Mouse (Mus musculus) midbrain, embryonic 14.5 days (tissue): ENCODE results near the gene Abcc4. TPM values are rescaled to one million over a fixed set of nuclear protein-coding genes. Genes with fewer than 3 reads are reported as not detected.

Source experiments
- ATAC-seq: fragments of 200-750 bp; cut with Nextera tagmentation; 2 replicates; pipeline ENCODE4 v1.8.0; 2017; ENCODE audit warnings: moderate number of reproducible peaks, moderate library complexity; ENCODE audit not compliant: low FRiP score, low TSS enrichment
- DNase-seq: peaks from one replicate; pipeline ENCODE4 v3.0.0-alpha.2; 2015
- H3K27ac ChIP-seq: fragments of 300-500 bp; sonication (generic); replicated peaks from 2 replicates; pipeline ENCODE4 v1.5.1; 2014; ENCODE audit warnings: mild to moderate bottlenecking, low read depth, low read length, moderate library complexity
- H3K27me3 ChIP-seq: fragments of 300-500 bp; sonication (generic); 2 replicates; pipeline ENCODE4 v1.6.1; 2014; ENCODE audit warnings: low read length, control low read depth, mixed read lengths; ENCODE audit not compliant: control insufficient read depth, insufficient read depth
- H3K36me3 ChIP-seq: fragments of 300-500 bp; sonication (generic); 2 replicates; pipeline ENCODE4 v1.6.1; 2014; ENCODE audit warnings: low read length, control low read depth; ENCODE audit not compliant: control insufficient read depth, insufficient read depth
- H3K4me1 ChIP-seq: fragments of 300-500 bp; sonication (generic); 2 replicates; pipeline ENCODE4 v1.6.1; 2014; ENCODE audit warnings: mild to moderate bottlenecking, antibody characterized with exemption, low read length, control low read depth; ENCODE audit not compliant: control insufficient read depth, insufficient read depth
- H3K4me2 ChIP-seq: fragments of 300-500 bp; sonication (generic); 2 replicates; pipeline ENCODE4 v1.6.1; 2014; ENCODE audit warnings: mild to moderate bottlenecking, low read length, moderate library complexity
- H3K4me3 ChIP-seq: fragments of 300-500 bp; sonication (generic); replicated peaks from 2 replicates; pipeline ENCODE4 v1.5.1; 2014; ENCODE audit warnings: low read depth, low read length
- H3K9ac ChIP-seq: fragments of 300-500 bp; sonication (generic); replicated peaks from 2 replicates; pipeline ENCODE4 v1.6.1; 2014; ENCODE audit warnings: mild to moderate bottlenecking, low read length, moderate library complexity
- H3K9me3 ChIP-seq: fragments of 300-500 bp; sonication (generic); 2 replicates; pipeline ENCODE4 v1.6.1; 2016; ENCODE audit warnings: low read length, control low read depth, mixed read lengths; ENCODE audit not compliant: control insufficient read depth
- WGBS: fragments of 180-500 bp; shearing (Covaris S2); extraction: QIAGEN DNeasy Blood & Tissue Kit; methylation state at CpG from one replicate; pipeline ENCODE4 v1.1.7; 2014; 5-methylcytosine and 5-hydroxymethylcytosine counted together
- polyA plus RNA-seq: library from polyadenylated mRNA; unstranded; fragments of >200 nt; fragmentation: Nextera tagmentation; extraction: Ambion mirVana; gene quantifications from 2 replicates; pipeline ENCODE4 v1.2.1, GENCODE M21; 2014

The Abcc4 gene
- polyA plus RNA-seq, 1 experiment from 2014 or later, result 2.1 TPM

DNA sequence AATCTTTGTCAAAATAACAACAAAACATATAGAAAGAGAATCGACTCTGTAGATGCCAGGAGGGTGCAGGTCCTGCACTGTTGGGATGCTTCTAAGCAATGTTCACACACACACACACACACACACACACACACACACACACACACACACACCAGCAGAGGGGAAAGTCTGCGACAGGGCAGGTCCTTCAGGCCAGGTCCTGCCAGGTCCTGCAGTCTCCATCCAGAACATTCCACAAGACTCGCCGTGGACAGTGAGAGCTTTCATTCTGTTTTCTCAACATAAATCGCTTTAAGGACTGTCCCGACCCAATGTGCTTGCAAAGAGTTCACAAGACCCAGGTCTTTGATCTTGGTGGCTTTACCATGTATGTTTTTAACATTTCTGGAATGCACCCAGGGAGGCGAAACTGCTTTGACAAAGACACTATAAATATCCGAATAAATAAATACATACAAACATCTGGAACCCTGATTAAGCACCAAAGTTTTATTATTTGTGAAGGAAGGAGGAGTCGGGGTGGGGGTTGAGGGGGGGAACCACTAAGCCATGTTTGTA lies 133.3 kb downstream of the Abcc4 start:
- H3K9me3 ChIP-seq, result no peaks in the 10 kb centered on the region
- 90% methylated on average over 9 of the region's 9 CpGs for WGBS
- DNase-seq, result no peak

DNA sequence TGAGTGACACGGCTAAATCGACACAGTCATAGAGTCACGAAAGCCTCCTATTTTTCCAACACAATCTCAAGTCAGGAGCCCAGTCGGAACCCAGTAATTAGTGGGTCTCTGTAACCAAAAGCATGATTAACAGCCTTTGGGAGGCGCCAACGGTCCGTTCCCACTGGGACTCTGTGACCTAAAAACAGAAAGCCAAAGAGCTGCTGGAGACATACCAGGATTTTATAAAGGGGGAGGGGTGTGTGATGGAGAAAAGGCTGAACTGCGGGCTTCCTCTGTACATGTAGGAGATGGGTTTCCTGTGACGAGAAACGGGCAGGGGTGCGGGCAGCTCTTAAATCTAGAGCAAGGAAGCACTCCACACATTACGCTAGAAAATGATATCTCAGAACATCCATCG lies 136.4 kb downstream of the Abcc4 start:
- no peak overlapping the region for H3K4me2 ChIP-seq
- 95% methylated on average over 13 of the region's 13 CpGs for WGBS
- no peak overlapping the region for H3K27ac ChIP-seq
- no peaks in the 10 kb centered on the region for H3K36me3 ChIP-seq
- no peaks in the 10 kb centered on the region for H3K9me3 ChIP-seq
- 0 out of 2 replicates have a peak, but pooled peaks cover 3% of the 10 kb centered on the region for H3K27me3 ChIP-seq
- H3K9ac ChIP-seq, result no peak overlapping the region
- peaks cover 10% of the 10 kb centered on the region for H3K4me1 ChIP-seq
- DNase-seq (no peak), ATAC-seq (no peak)
- H3K4me3 ChIP-seq, result no peak overlapping the region

More for the DNA sequence above, 133.3 kb downstream of the Abcc4 start:
- H3K4me2 ChIP-seq, result no peak overlapping the region
- H3K36me3 ChIP-seq, result no peaks in the 10 kb centered on the region
- H3K4me3 ChIP-seq, result no peak overlapping the region
- ATAC-seq, result no peak
- H3K27ac ChIP-seq, result no peak overlapping the region
- no peak overlapping the region for H3K9ac ChIP-seq
- peaks cover 5% of the 10 kb centered on the region for H3K4me1 ChIP-seq
- no peaks in the 10 kb centered on the region for H3K27me3 ChIP-seq

DNA sequence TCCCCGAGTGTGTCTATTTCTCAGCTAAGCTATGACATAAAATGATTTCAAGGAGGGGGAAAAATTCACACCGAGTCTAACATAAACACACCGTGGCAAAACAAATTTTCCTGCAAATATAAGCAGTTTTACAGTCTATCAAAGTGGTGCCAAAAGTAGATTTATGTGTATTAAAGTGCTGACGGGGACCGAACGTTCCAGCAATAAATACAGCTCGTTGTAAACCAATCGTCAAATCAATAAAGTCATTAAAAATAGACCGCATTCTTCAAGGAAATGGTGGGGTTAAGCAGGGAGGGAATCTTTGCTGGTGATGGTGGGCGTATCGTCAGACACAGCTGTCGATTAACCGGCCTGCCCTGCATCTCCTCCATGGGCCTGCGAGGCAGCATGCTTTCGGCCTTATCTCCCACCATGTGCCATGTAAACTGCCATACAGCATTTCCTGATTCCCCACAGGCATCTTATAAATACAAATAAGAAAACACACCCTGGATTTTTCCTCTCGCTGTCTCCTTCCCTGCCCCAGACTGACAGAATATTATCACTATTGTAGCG lies 137.8 kb downstream of the Abcc4 start:
- Histone ChIP-seq H3K4me3 (no peak overlapping the region), H3K36me3 (no peaks in the 10 kb centered on the region), H3K27ac (no peak overlapping the region), H3K27me3 (0 out of 2 replicates have a peak, but pooled peaks cover 3% of the 10 kb centered on the region), H3K9ac (no peak overlapping the region), H3K4me2 (no peak overlapping the region), H3K9me3 (no peaks in the 10 kb centered on the region), H3K4me1 (peaks cover 10% of the 10 kb centered on the region)
- DNase-seq (no peak), ATAC-seq (no peak)
- WGBS, result 65% methylated on average over 17 of the region's 17 CpGs

DNA sequence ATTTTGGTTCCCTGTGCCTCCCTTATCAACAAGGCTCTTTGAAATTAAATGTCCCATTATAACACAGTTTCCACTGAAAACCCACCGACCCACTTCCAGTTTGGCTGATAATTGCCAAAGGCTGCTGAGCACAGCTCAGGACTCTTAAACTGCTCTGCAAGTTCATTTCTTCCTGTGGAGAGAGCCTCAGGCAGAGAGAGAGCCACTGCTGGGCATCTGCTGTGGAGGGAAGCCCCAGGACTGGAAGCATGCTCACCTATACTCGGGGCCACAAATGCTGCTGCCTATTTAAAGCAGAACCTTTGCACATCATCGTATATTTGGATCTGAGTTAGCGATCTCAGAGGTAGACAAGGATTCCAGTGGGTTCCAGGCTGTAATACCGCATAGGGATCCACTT lies 139.2 kb downstream of the Abcc4 start:
- Histone ChIP-seq H3K9me3 (no peaks in the 10 kb centered on the region), H3K9ac (no peak overlapping the region), H3K36me3 (no peaks in the 10 kb centered on the region), H3K27ac (0 out of 2 replicates have a peak overlapping the region, but pooled peaks have one; percentile 26), H3K4me1 (peaks cover 10% of the 10 kb centered on the region), H3K4me2 (no peak overlapping the region; the same call in 1 of the 2 replicates), H3K4me3 (no peak overlapping the region), H3K27me3 (0 out of 2 replicates have a peak, but pooled peaks cover 3% of the 10 kb centered on the region)
- DNase-seq, result no peak
- WGBS, result 81% methylated on average over 5 of the region's 5 CpGs
- ATAC-seq, result no peak

DNA sequence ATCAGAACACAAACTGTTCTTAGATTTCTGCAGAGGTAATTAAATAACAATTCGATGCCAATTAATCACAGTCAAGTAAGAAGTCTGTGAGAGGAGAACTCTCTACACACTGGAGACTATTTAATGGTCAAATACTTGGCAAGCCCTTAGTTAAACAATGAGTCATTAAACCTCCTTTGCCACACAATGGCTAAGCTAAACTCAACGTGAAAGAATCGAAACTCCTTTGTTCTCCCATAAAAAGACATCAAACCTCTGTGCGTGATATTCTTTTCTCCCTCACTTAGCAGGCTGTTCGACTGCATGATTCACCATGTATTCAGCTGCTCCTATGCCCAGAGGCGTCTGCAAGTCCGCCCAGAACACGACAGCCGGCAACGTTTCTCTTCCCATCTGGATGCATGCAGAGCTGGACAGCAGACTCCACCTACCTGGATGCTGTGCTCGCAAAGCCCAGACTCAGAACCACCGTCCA lies 139.8 kb downstream of the Abcc4 start:
- Histone ChIP-seq H3K4me2 (peak overlapping the region; percentile 23), H3K9ac (no peak overlapping the region), H3K27ac (no peak overlapping the region), H3K36me3 (no peaks in the 10 kb centered on the region), H3K4me1 (peaks cover 10% of the 10 kb centered on the region), H3K4me3 (no peak overlapping the region), H3K9me3 (no peaks in the 10 kb centered on the region), H3K27me3 (0 out of 2 replicates have a peak, but pooled peaks cover 3% of the 10 kb centered on the region)
- DNase-seq (peak; percentile 63), ATAC-seq (no peak)
- 19% methylated on average over 12 of the region's 12 CpGs for WGBS

DNA sequence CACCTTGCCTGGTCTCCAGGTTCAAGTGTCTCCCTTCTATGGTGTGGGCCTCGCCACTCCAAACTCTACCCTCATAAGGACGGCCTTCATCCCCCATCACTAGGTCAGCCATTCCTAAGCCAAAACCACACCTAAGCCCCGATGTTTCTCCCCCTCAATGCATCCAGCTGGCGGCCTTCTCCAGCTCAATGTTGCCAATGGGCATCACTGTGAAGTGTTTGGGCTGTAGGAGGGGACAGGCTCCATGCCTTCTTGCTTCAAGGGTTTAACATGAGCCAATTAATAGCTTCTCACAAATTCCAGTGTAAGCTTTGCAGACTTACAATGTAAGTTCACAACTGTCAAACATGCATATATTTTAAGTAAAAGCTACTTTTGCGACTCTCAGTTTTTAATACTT lies 140.3 kb downstream of the Abcc4 start:
- Histone ChIP-seq H3K9ac (no peak overlapping the region), H3K27ac (no peak overlapping the region), H3K4me3 (no peak overlapping the region), H3K4me1 (peaks cover 10% of the 10 kb centered on the region), H3K4me2 (no peak overlapping the region), H3K27me3 (0 out of 2 replicates have a peak, but pooled peaks cover 3% of the 10 kb centered on the region), H3K36me3 (no peaks in the 10 kb centered on the region), H3K9me3 (no peaks in the 10 kb centered on the region)
- 95% methylated on average over 5 of the region's 5 CpGs for WGBS
- no peak for ATAC-seq
- DNase-seq, result no peak

DNA sequence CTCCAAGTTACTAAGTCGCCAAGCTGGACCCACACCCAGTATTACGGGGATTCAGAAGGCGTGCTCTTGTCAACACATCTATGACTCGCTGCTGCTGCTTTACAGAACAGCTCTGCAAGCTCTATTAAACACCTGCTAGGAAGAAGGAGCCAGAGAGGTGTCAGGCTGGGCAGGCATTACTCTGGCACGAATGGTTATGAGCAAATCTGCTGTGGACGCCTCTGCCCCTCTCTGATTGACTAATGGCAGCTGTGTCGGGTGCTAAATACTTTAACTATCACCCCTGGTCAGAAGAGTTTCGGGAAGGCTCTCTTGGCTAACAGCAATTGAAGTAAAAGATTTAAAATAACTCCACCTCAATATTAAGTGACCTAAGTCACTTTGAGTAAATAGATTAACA lies 142.4 kb downstream of the Abcc4 start:
- H3K27ac ChIP-seq, result no peak overlapping the region
- WGBS, result 93% methylated on average over 8 of the region's 8 CpGs
- H3K27me3 ChIP-seq, result 0 out of 2 replicates have a peak, but pooled peaks cover 3% of the 10 kb centered on the region
- peaks cover 7% of the 10 kb centered on the region for H3K4me1 ChIP-seq
- ATAC-seq, result no peak
- H3K9me3 ChIP-seq, result no peaks in the 10 kb centered on the region
- H3K4me2 ChIP-seq, result no peak overlapping the region
- no peak overlapping the region for H3K9ac ChIP-seq
- H3K4me3 ChIP-seq, result no peak overlapping the region
- H3K36me3 ChIP-seq, result no peaks in the 10 kb centered on the region
- DNase-seq, result no peak

DNA sequence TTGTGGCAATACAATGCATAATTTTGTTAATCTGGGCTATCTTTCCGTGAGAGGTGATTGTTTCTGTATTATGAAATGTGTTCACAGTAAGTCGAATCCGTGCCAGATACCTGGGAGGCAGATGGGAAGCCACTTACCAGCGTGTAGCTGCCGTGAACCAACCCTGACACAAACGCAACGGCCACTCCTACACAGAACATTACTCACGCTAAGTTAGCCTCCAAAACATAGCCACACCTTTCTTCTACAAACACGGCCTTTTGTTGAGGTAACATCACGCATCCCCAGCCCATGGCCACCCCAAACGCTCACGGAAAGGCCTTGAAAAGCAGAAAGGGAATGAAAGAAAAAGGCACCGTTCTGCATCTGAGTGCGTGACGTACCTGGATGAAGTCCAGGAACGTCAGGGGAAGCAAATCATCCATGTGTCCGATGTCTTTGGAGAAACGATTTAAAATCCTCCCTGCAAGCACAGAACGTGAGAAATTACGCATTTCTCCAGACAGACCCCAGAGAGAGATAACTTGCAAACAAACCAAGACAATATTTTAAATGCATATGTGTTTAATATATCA lies 153.0 kb downstream of the Abcc4 start:
- Histone ChIP-seq H3K9me3 (no peaks in the 10 kb centered on the region), H3K27me3 (no peaks in the 10 kb centered on the region), H3K4me3 (no peak overlapping the region), H3K36me3 (no peaks in the 10 kb centered on the region), H3K9ac (no peak overlapping the region), H3K27ac (no peak overlapping the region), H3K4me2 (no peak overlapping the region), H3K4me1 (peaks cover 8% of the 10 kb centered on the region)
- DNase-seq (no peak), ATAC-seq (no peak)
- 79% methylated on average over 20 of the region's 20 CpGs for WGBS

DNA sequence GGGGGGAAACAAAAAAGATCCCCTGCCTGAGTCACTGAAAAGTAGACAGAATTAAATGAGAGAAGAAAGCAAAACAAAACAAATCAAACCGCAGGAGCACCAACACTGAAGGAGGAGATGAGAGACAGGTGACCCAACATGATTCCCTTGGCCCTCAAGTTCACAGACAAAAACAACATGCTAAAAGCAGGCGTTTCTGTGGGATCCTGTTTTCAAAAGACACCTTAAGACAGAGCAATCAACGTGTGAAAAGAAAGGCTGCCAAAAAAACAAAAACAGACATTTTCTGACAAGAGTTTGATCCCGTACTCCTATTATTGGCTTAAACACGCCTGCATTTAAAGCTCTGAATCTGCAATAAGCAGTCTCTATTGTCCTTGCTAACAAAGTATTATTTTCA lies 153.6 kb downstream of the Abcc4 start:
- Histone ChIP-seq H3K9me3 (no peaks in the 10 kb centered on the region), H3K27ac (0 out of 2 replicates have a peak overlapping the region, but pooled peaks have one; percentile 47), H3K4me1 (peaks cover 8% of the 10 kb centered on the region), H3K4me3 (no peak overlapping the region), H3K27me3 (no peaks in the 10 kb centered on the region), H3K36me3 (no peaks in the 10 kb centered on the region), H3K9ac (no peak overlapping the region), H3K4me2 (peak overlapping the region; percentile 49)
- WGBS, result 31% methylated on average over 5 of the region's 5 CpGs
- no peak for ATAC-seq
- DNase-seq, result no peak
